Mouse (Mus musculus): Measurements from ENCODE around the gene Hsd17b14.

Hsd17b14 gene

GRCm38 (mm10) chr7:45567112-45567779 is 12.6 kb downstream of the Hsd17b14 start:
- DNase-seq (ENCODE audit: low spot score in 2 of 2): no peak

GRCm38 (mm10) chr7:45567780-45568516 is 13.3 kb downstream of the Hsd17b14 start:
- DNase-seq (ENCODE audit: low spot score in 2 of 2): peak; percentile 54 to 89

GRCm38 (mm10) chr7:45568601-45569473 is 14.1 kb downstream of the Hsd17b14 start:
- DNase-seq (ENCODE audit: low spot score in 2 of 2): no peak

GRCm38 (mm10) chr7:45570103-45570741 is 15.5 kb downstream of the Hsd17b14 start, which contains the start of gene Bcat2:
TSS of gene Bcat2 (plus strand) at chr7:45570153.
- DNase-seq (ENCODE audit: low spot score in 2 of 2): peak in 1 of 2 experiments; percentile 62

GRCm38 (mm10) chr7:45571966-45572365 is 17.3 kb downstream of the Hsd17b14 start:
- no peak for DNase-seq (ENCODE audit: low spot score in 2 of 2)

- no peak for DNase-seq (ENCODE audit: low spot score in 2 of 2)
Measured at GRCm38 (mm10) chr7:45573954-45574353, 19.3 kb downstream of the Hsd17b14 start.

GRCm38 (mm10) chr7:45574472-45575379 is 20.0 kb downstream of the Hsd17b14 start:
- no peak for DNase-seq (ENCODE audit: low spot score in 2 of 2)

GRCm38 (mm10) chr7:45585923-45586322 is 31.2 kb downstream of the Hsd17b14 start:
- DNase-seq (ENCODE audit: low spot score in 2 of 2): no peak

- no peak for DNase-seq (ENCODE audit: low spot score in 2 of 2)
Measured at GRCm38 (mm10) chr7:45587631-45588592, 33.2 kb downstream of the Hsd17b14 start.

- peak; percentile 98 to 99 for DNase-seq (ENCODE audit: low spot score in 2 of 2)
Measured at GRCm38 (mm10) chr7:45589173-45589572, 34.5 kb downstream of the Hsd17b14 start.

GRCm38 (mm10) chr7:45589898-45590297 is 35.2 kb downstream of the Hsd17b14 start:
- DNase-seq (ENCODE audit: low spot score in 2 of 2): peak in 1 of 2 experiments; percentile 14

- DNase-seq (ENCODE audit: low spot score in 2 of 2): no peak
Measured at GRCm38 (mm10) chr7:45590874-45591273, 36.2 kb downstream of the Hsd17b14 start.

- DNase-seq (ENCODE audit: low spot score in 2 of 2): no peak
Measured at GRCm38 (mm10) chr7:45591880-45592279, 37.2 kb downstream of the Hsd17b14 start.

GRCm38 (mm10) chr7:45593118-45593815 is 38.6 kb downstream of the Hsd17b14 start:
- peak in 1 of 2 experiments; percentile 70 for DNase-seq (ENCODE audit: low spot score in 2 of 2)

- no peak for DNase-seq (ENCODE audit: low spot score in 2 of 2)
Measured at GRCm38 (mm10) chr7:45595176-45595575, 40.5 kb downstream of the Hsd17b14 start.

- no peak for DNase-seq (ENCODE audit: low spot score in 2 of 2)
Measured at GRCm38 (mm10) chr7:45596107-45596506, 41.4 kb downstream of the Hsd17b14 start.

GRCm38 (mm10) chr7:45597013-45597412 is 42.3 kb downstream of the Hsd17b14 start:
- DNase-seq (ENCODE audit: low spot score in 2 of 2): no peak

- DNase-seq (ENCODE audit: low spot score in 2 of 2): no peak
Measured at GRCm38 (mm10) chr7:45597527-45597926, 42.8 kb downstream of the Hsd17b14 start.

Measured in left cerebral cortex, adult 9 months (tissue).